In the genomic region with DNA sequence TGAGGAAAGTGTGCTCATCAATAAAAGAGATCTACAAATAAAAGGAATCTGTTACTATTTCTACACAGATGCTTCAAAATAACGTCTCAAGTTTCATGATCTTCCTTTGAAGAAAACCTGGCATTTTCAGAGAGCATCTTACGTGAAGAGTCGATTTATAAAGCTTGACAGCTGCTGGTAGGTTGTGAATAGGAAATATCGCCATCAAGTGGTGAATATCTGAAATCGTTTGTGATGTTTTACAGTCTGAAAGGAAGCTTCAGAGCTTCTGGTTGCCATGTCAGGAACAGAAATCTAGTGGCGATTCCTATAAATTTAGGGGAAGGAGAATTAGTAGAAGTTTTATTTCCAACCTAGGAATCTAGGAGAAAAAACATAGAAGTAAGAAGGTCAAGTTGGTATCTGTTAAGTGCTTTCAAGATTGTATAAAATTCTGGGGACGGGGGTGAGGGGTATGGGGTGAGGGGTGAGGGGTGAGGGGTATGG, we compare ENCODE assay signal across 8 mouse cellular contexts. TPM values are rescaled to one million over a fixed set of nuclear protein-coding genes. Genes with fewer than 3 reads are reported as not detected.
A peak's percentile ranks its signal among the peaks of the same experiment; 100 is the strongest.
DNase-seq lines count a peak whose midpoint lies in the region; TF ChIP-seq lines count a peak whose summit lies in the region.
"Had no signal": no experiment of that assay in that cellular context is flagged by ENCODE, and none has a peak within 500 bp of the region (broad histone marks: within the 10 kb centered on the region; RNA-seq: fewer than 3 reads in every experiment).

TSS of gene Fam81b (minus strand) at position 436 of the 486 bp plus-strand sequence.

- no peaks in the 10 kb centered on the region for H3K36me3 ChIP-seq in kidney, adult 2 months (ENCODE audit: control insufficient read depth, insufficient read depth, low read length)

- intact Hi-C loops in heart, postnatal 14 days (cut with DNase I), result loop anchor here (10.0 kb wide), 1 partner anchor 90 kb away; no protein-coding TSS in a partner anchor

- no peak within 1 kb of the TSS for H3K27ac ChIP-seq in kidney, adult 2 months (ENCODE audit: insufficient read depth, low read depth, low read length)

- H3K4me1 ChIP-seq in kidney, adult 2 months (ENCODE audit: control insufficient read depth, insufficient read depth, low read length), result no peaks in the 10 kb centered on the region; the same call in 1 of the 2 replicates

- H3K27me3 ChIP-seq in kidney, adult 2 months (replicated peaks; ENCODE audit: control insufficient read depth, insufficient read depth, low read length), result no peaks in the 10 kb centered on the region

- 34% methylated on average over 7 of the region's 7 CpGs for WGBS in kidney, adult 2 months

- H3K4me3 ChIP-seq in kidney, adult 2 months (ENCODE audit: insufficient read depth, low read depth, low read length), result no peak within 1 kb of the TSS

- DNase-seq in kidney, adult 2 months, result peak; percentile 10
- no peak for DNase-seq in kidney, adult 8-10 months
- DNase-seq in 3T3-L1 (ENCODE audit: low read depth, low spot score) (peak; percentile 54), A20 (ENCODE audit: low read depth, low spot score) (peak; percentile 41)
- DNase-seq in embryo, embryonic 10.5 days (ENCODE audit: low spot score), result peak; percentile 46
- no peak for DNase-seq in adrenal gland, postnatal 36 days
- DNase-seq in heart, postnatal 14 days, result no peak
- DNase-seq: kidney, postnatal 25 days had no signal

- no peak for TF ChIP-seq POLR2A in kidney, adult 2 months (IDR thresholded peaks at IDR 0.05; ENCODE audit: low read depth, low read length)

- no peak for TF ChIP-seq CTCF in kidney, adult 2 months (conservative IDR thresholded peaks at IDR 0.05; ENCODE audit: insufficient read depth, insufficient read length, low read depth, low read length)

RNA-seq across cellular contexts. Expression of gene Fam81b, which starts in this region (rescaled TPM):
- polyA plus RNA-seq in kidney, adult 2 months (2012; rRNA removed), result not detected in 2 replicates
- total RNA-seq in adrenal gland, postnatal 36 days (2021), result not detected
- not detected for total RNA-seq in heart, postnatal 14 days (2021)

Comparison
In these comparisons a context has a peak if more than half of its experiments do, and no peak if none do; other contexts are left out.
1. Peak in DNase-seq in kidney, adult 2 months; RNA of the gene not detected or under 1 TPM.
2. DNase-seq: peak in 3T3-L1 (single experiment), A20 (single experiment) and embryo, embryonic 10.5 days (single experiment); none in kidney, adult 8-10 months (0 of 2), adrenal gland, postnatal 36 days (0 of 2) and heart, postnatal 14 days (0 of 2).